Mouse (Mus musculus) stomach, embryonic 16.5 days (tissue): ENCODE results near the gene Tm9sf2. TPM values are rescaled to one million over a fixed set of nuclear protein-coding genes. Genes with fewer than 3 reads are reported as not detected.

ENCODE experiments used
- ATAC-seq: fragments of 200-750 bp; cut with Nextera tagmentation; 2 replicates; pipeline ENCODE4 v1.8.0; 2017; ENCODE audit warnings: moderate number of reproducible peaks, moderate TSS enrichment; ENCODE audit not compliant: insufficient read depth, low FRiP score
- H3K27ac ChIP-seq: fragments of 300-500 bp; sonication (generic); 2 replicates; pipeline ENCODE4 v1.5.1; 2014; ENCODE audit warnings: low read length
- H3K27me3 ChIP-seq: fragments of 300-500 bp; sonication (generic); 2 replicates; pipeline ENCODE4 v1.6.1; 2014; ENCODE audit warnings: low read length, control low read depth, mixed read lengths; ENCODE audit not compliant: control insufficient read depth, insufficient read depth
- H3K36me3 ChIP-seq: fragments of 300-500 bp; sonication (generic); 2 replicates; pipeline ENCODE4 v1.6.1; 2014; ENCODE audit warnings: low read length; ENCODE audit not compliant: control insufficient read depth, insufficient read depth
- H3K4me1 ChIP-seq: fragments of 300-500 bp; sonication (generic); 2 replicates; pipeline ENCODE4 v1.6.1; 2014; ENCODE audit warnings: low read length, control low read depth, mixed read lengths; ENCODE audit not compliant: control insufficient read depth, insufficient read depth
- H3K4me2 ChIP-seq: fragments of 300-500 bp; sonication (generic); 2 replicates; pipeline ENCODE4 v1.6.1; 2014; ENCODE audit warnings: low read depth, low read length, mixed read lengths
- H3K4me3 ChIP-seq: fragments of 300-500 bp; sonication (generic); replicated peaks from 2 replicates; pipeline ENCODE4 v1.5.1; 2014; ENCODE audit warnings: mild to moderate bottlenecking, low read length
- H3K9ac ChIP-seq: fragments of 300-500 bp; sonication (generic); 2 replicates; pipeline ENCODE4 v1.6.1; 2014; ENCODE audit warnings: low read length
- H3K9me3 ChIP-seq: fragments of 300-500 bp; sonication (generic); replicated peaks from 2 replicates; pipeline ENCODE4 v1.6.1; 2016; ENCODE audit warnings: low read length, control low read depth; ENCODE audit not compliant: control insufficient read depth
- WGBS: fragments of 180-500 bp; shearing (Covaris S2); extraction: QIAGEN DNeasy Blood & Tissue Kit; methylation state at CpG from one replicate; pipeline ENCODE4 v1.1.7; 2014; 5-methylcytosine and 5-hydroxymethylcytosine counted together
- polyA plus RNA-seq: library from polyadenylated mRNA; unstranded; fragments of >200 nt; fragmentation: Nextera tagmentation; extraction: Ambion mirVana; gene quantifications from 2 replicates; pipeline ENCODE4 v1.2.1, GENCODE M21; 2015

Gene Tm9sf2
- polyA plus RNA-seq, 1 experiment from 2014 or later: 209 TPM

DNA sequence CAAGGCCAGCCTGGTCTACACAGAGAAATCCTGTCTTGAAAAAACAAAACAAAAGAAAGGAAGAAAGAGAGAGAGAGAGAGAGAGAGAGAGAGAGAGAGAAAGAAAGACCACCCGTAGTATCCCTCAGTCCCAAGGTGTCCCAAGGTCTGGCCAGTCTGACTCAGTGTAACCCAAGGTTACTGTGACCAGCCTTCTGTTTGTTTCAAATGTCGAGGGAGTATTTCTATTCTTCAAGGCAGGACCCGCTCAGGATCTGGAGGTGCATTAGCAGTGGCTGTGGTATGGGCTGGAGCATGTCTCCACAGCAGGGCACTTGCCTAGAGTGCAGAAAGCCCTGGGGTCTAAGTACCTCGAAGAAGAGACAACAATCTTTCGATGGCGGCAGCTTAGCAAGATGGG, 90.0 kb downstream of the Tm9sf2 start:
- Histone ChIP-seq H3K36me3 (no peaks in the 10 kb centered on the region), H3K27me3 (no peaks in the 10 kb centered on the region), H3K9me3 (no peaks in the 10 kb centered on the region; the same call in 1 of the 2 replicates), H3K4me3 (no peak overlapping the region), H3K27ac (no peak overlapping the region), H3K4me1 (no peaks in the 10 kb centered on the region), H3K4me2 (no peak overlapping the region), H3K9ac (no peak overlapping the region)
- no peak for ATAC-seq
- 80% methylated on average over 6 of the region's 6 CpGs for WGBS

DNA sequence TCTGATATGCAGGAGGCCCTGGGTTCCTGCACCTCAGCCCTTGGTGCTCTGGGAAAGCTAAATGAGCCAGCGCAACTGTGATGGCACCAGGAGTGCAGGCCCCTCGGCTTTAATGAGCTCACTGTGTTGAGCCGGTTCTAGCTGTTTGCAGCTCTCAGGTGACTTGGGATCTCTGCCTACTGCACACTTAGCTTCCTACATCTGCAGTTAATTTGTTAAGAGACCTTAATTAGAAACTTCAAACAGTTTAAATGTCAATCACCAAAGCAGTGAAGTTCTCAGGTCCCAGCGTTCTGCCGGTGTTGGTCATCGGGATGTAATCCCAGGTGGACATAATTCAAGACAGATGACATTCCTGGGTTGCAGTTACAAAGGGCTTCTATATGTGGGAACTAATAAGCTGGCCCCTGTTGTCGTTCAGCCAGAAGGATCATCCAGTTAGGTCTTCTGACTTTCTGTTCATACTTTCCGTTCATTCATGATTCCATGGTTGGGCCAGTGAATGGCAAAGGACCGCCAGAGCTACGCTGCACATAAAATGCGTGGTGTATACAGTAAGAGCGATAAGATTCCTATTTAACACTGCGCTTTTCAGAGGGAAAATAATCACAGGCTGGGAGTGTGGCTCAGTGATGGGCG, 93.5 kb downstream of the Tm9sf2 start:
- Histone ChIP-seq H3K4me1 (no peaks in the 10 kb centered on the region), H3K36me3 (no peaks in the 10 kb centered on the region), H3K27me3 (no peaks in the 10 kb centered on the region), H3K27ac (no peak overlapping the region), H3K4me2 (no peak overlapping the region), H3K4me3 (no peak overlapping the region), H3K9me3 (no peaks in the 10 kb centered on the region; the same call in 1 of the 2 replicates), H3K9ac (no peak overlapping the region)
- no peak for ATAC-seq
- WGBS: 78% methylated on average over 14 of the region's 14 CpGs

DNA sequence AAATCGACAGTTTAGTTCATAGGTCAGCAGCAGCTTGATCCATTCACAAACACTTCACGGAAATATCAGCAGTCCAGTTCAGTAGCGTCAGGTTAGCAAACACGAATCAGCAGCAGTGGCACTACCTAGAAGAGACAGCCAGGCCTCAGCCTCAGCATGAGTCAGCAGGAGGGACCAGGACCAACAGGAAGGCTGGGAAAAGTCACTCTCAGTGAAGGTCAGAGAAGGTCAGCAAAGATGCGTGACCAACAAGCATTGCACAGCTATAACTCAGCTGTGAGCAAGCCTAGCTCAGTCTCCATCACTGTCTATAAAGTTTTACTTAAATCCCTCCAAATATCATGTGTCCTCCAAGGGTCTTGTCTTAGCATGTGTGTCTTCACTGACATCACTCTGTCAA, 102.3 kb downstream of the Tm9sf2 start:
- no peaks in the 10 kb centered on the region for H3K27me3 ChIP-seq
- no peaks in the 10 kb centered on the region for H3K4me1 ChIP-seq
- H3K4me2 ChIP-seq: no peak overlapping the region
- H3K36me3 ChIP-seq: no peaks in the 10 kb centered on the region
- 56% methylated on average over 5 of the region's 5 CpGs for WGBS
- no peak overlapping the region for H3K9ac ChIP-seq
- no peak for ATAC-seq
- no peak overlapping the region for H3K27ac ChIP-seq
- H3K4me3 ChIP-seq: no peak overlapping the region
- no peaks in the 10 kb centered on the region for H3K9me3 ChIP-seq

Other genes with a start within 250 kb of the Tm9sf2 start
- 54.9 and 57.4 TPM in 2 replicates for gene Ubac2, start 228.4 kb upstream of the Tm9sf2 start, polyA plus RNA-seq
- 0.26 and 0.35 TPM in 2 replicates for gene Gpr18, start 191.3 kb upstream of the Tm9sf2 start, polyA plus RNA-seq
- 4.1 and 4.7 TPM in 2 replicates for gene Gpr183, start 141.8 kb upstream of the Tm9sf2 start, polyA plus RNA-seq
- gene Timm8a2, start 72.4 kb upstream of the Tm9sf2 start, polyA plus RNA-seq: not detected in 2 replicates
- 25.8 and 30.6 TPM in 2 replicates for gene Clybl, start 74.7 kb downstream of the Tm9sf2 start, polyA plus RNA-seq